Mouse (Mus musculus) liver, adult 2 months (tissue): ENCODE measurements around the gene Gm34653.

Source experiments
- CTCF ChIP-seq: fragments of 200-500 bp; IDR thresholded peaks from 2 replicates; pipeline ENCODE4 v1.5.1; 2011; ENCODE audit warnings: low read depth, low read length, control low read depth
- POLR2A ChIP-seq: fragments of 200-500 bp; IDR thresholded peaks from 2 replicates; pipeline ENCODE4 v1.6.1; 2011; ENCODE audit warnings: low read length, control low read depth; ENCODE audit not compliant: insufficient read depth; ENCODE audit errors: extremely low read depth

DNA sequence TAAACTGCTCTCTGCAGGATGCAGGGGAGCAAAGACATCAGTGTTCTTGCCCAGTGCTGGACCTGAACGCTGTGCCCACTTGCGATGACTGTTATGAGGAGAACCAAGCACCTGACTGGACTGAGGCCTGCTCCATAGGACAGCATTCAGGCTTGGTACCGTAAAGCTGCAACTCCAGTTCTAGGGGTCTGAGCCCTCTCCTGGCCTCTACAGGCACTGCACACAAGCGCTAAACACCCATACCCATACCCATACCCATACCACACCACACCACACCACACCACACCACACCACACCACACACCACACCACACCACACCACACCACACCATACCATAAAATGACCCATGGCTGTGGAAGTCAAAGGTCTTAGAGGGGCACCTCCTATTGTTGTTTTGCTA lies 22.5 kb downstream of the Gm34653 start:
- no peak for TF ChIP-seq POLR2A
- peak; percentile 43; the same call in 1 of the 2 replicates for TF ChIP-seq CTCF
